Mouse (Mus musculus): Measurements from ENCODE around the gene Lmx1a.

The Lmx1a gene

GRCm38 (mm10) chr1:167689232-167689261, at the start of gene Lmx1a:
Gene Lmx1a (plus strand): TSS chr1:167689237.
- no peak for DNase-seq

DNA sequence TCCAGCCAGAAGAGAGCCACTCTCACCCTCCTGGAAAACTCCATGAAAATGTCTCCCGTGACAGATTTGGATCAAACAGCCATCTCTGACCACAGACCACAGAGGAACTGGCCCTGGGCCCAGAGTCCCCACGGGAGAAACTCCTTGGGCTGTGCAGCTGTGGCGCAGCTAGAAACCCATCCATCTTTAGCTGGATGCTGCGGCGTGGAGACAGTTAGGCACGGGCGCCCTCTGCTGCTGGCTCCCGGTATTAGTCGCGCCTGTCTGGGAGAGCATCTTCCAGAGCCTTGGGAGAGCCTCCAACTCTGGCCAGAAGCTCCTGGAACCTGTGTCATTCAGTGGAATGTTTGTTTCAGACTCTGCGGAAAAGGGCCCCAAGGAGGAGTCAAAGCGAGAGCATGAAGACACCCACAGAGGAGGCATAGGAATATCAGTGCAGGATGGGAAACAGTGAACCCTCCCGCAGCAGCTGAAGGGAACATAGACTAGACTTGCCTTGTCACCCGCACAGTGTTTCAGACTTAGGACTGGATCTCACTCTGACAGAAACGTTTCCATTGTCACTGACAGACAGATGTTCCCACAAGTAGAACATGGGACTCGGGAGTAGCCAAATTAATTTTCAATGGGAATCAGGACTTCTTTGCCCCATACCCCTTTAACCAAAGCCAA, 44.0 kb upstream of the Lmx1a start:
- peak in 1 of 2 experiments; percentile 36 for DNase-seq

DNA sequence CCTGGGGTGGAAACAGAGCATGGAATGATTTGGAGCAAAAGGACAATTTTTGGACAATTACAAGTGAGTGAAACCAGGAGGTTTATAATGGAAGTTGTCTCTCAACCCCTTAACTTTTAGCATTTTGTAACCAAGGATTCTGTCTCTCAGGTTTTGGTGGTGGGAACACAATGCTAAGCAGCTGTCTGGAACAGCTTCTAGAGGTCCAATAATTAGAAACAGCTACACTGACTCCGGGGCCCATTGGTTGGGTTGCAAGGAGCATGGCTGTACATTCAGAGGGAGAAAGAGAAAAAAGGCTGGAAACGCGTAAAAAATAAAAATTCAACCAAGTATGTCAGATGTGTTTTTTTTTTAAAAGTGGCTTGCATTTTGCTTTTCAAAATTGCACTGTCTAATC, 40.4 kb upstream of the Lmx1a start:
- DNase-seq, result no peak

GRCm38 (mm10) chr1:167649122-167649633, 39.9 kb upstream of the Lmx1a start:
- DNase-seq, result no peak

DNA sequence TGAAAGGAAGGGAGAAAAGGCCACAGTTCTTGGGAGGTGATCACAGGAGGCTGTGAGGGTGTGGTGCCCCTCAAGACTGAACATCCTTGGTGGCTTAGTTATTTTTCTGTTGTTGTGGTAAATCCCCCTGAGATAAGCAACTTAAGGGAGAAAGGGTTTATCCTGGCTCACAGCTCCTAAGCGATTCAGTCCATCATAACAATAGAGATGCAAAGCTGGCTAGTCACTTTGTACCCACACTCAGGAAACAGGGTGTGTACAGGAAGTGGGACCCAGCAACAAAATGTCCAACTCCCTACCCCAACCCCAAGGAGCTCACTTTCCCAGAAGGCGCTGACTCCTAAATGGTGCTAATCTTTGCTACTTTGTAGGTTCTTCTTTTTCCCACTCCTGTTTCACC, 36.7 kb upstream of the Lmx1a start:
- no peak for DNase-seq

- DNase-seq, result no peak
These were observed 30.0 kb upstream of the Lmx1a start for GRCm38 (mm10) chr1:167659065-167659464.

DNA sequence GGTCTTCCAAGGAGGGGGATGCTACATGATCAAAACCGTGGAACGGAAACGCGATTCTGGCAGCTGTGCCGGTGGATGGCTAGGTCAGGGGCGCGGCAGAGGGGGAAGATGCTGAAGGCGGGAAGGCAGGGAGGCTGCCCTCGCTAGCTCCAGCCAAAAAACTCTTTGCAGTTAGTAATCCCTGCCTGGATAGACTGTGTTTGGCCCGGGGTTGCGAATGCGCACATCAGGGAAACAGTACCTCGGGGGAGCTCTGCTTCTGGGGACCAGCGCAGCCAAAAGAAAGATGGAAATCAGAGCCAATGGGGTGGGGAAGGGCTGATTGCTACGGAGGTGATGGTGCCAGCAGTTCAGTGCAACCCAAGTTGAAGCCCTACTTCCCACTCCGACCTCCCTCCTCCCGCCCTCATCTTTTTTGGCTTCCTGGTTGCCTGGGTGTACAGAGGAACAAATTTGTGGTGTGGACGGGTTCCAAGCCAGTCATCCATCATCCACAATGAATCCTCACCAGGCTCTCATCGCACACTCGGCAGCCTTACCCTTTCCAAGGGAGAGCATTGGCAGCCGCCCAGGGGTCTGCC, 28.4 kb upstream of the Lmx1a start:
- DNase-seq, result no peak

DNA sequence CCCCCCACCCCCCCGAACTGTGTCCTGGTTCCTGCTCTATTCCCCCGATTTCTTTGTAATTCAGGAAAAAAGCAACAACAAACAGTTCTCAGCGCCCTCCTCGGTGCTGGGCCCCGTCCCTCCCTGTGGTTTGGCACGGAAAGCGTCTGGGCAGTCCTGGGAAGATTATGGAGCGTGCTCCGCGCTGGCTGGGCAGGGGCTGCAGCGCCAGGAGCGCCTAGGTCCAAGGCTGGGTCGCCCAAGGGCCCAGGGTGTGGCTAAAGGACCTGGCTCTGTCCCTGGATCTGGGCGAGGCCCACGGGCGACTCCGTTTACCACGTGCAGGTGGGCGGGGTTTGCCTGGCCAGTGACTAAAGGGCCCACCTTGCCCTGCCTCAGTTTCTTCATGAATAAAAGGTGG, 27.9 kb upstream of the Lmx1a start:
- DNase-seq, result no peak

DNA sequence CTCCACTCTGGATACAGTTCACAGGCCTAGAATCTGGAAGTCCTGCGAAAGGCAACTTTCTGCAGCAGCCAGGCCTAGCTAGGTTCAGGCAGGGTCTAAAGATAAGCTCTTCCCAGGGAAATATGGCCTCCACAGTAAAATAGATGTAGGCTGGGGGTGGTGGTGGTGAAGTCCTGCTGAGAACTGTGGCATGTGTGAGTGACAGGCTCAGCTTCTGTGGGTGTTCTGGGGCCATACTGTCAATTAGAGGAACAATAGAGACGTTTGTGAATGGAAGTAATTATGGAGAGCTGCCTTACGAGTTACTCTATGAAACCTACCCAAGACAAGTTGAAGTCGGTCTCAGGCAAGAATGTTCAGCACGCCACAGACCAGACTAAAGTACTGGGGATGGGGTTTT, 25.9 kb upstream of the Lmx1a start:
- DNase-seq, result no peak

- peak in 1 of 2 experiments; percentile 44 for DNase-seq
These were observed 19.2 kb upstream of the Lmx1a start for GRCm38 (mm10) chr1:167669796-167670195.

- no peak for DNase-seq
These were observed 16.5 kb upstream of the Lmx1a start for GRCm38 (mm10) chr1:167672433-167672987.

- no peak for DNase-seq
These were observed 10.0 kb upstream of the Lmx1a start for GRCm38 (mm10) chr1:167679061-167679460.

- no peak for DNase-seq
These were observed 1.1 kb upstream of the Lmx1a start for GRCm38 (mm10) chr1:167688001-167688346.

GRCm38 (mm10) chr1:167688347-167689231, 448 bp upstream of the Lmx1a start:
- DNase-seq, result no peak

- no peak for DNase-seq
These were observed 463 bp downstream of the Lmx1a start for GRCm38 (mm10) chr1:167689262-167690137.

GRCm38 (mm10) chr1:167690138-167690710, 1.2 kb downstream of the Lmx1a start:
- no peak for DNase-seq

DNA sequence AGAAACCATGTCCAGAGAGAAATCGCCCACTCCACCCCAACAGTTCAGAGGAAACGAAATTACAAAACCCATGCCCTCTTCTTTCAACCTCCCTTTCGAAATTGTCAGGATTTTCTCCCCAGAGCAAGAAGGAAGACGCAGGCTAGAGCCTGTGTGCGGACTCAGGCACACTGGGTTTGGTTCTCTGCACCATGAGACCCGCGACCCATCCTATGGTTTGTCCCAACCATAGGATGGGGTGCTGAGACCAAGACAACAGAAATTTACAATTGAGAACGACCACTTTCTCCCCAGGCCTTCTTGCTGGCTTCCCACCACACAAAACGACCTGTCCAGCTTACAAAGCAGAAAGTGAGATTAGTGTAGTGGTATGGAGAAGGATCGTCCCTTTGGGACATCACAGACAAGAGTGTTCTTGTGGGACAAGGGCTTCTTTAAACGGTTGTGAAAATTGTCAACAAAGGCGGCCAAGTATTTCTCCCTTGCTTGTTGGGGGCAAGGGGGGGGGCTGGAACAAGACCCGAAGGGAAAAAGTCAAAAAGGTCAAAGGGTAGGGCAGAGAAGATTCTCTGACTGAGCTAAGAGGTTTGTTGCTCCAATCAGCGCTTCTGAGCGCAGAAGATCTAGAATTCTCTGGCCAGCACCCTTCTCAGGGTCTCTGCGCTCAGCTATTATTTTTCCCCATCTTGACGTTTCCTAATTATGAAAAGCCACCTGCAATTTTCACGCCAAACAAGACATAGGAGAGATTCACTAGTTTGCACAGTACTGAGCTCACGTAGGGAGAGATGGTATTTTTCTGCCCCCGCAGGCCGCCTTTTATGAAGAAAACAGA, 1.9 kb downstream of the Lmx1a start:
- DNase-seq, result no peak

DNA sequence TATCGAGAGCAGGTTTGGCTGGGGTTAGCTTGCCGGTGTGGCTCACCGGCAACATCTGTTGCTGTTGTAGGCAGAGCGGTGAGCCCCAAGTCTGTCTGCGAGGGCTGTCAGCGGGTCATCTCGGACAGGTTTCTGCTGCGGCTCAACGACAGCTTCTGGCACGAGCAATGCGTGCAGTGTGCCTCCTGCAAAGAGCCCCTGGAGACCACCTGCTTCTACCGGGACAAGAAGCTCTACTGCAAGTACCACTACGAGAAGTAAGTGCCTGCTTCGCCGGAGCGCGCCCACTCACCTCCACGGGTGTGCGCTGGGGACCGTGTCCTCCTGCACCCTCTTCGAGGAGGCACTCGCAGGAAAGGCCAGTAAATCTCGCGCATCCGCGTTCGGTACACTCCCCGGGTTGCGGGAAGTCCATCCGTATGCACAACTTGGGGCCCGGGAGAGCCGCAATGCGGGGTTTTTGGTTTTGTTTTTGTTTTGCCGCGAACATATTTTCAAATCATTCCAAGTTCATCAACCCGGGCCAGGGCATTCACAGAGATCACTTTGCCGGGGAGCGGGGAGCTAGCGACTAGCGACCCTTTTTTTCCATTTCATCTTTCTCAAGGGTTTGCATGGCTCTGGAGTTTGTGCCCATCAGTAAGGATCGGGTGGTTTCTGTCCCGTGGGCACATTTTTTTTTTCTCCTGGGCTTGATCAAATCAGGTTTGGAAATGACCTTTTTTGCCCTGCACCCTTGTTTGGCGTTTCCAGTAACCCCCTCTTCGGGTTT, 3.1 kb downstream of the Lmx1a start:
- DNase-seq, result no peak

DNA sequence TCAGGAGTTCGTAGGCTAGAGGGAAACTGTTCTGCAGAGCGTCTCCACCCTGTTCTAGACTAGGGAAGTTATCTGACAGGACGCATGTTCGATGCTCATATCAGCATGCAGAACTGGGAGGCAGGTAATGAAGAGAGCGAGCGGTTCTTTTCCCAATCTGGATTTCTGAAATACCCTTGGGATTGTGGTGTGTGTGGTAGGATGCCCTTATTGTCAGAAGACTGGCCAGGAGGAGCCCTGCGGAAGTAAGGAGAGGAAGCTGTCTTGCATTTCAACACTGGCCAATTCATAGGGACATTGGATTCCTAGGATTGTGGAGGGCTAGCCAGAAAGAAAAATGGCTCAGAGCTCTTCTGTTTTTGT, 3.6 kb downstream of the Lmx1a start:
- DNase-seq, result no peak

- DNase-seq, result no peak
These were observed 4.6 kb downstream of the Lmx1a start for GRCm38 (mm10) chr1:167693499-167694240.

All from spleen, adult 18-20 months (tissue).